22 mouse cellular contexts compared by ENCODE assay signal in the genomic region with DNA sequence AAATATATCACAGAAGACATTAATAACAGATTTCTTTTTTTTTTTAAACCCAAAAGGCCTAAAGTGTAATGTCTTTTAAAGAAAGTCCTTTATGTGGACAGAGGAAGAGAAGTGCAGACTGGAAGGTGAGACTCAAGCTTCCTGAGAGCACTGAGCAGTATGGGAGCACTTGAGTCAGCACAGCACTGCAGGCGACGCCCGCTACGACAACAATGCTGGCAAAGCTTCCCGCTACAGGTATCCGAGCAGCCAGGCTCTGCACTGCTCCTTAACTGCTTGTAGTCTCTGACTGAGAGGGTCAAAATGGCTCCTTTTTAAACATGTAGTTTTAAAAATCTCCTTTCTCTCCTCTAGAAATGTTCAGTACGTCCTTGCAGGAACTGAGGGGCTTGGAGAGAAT. TPM values are rescaled to one million over a fixed set of nuclear protein-coding genes. Genes with fewer than 3 reads are reported as not detected.
DNase-seq lines count a peak whose midpoint lies in the region; ATAC-seq and TF ChIP-seq lines count a peak whose summit lies in the region.
"Had no signal": no experiment of that assay in that cellular context is flagged by ENCODE, and none has a peak within 500 bp of the region (broad histone marks: within the 10 kb centered on the region; RNA-seq: fewer than 3 reads in every experiment).

No protein-coding gene starts in this region.

- ATAC-seq in intestine, embryonic 14.5 days (replicated peaks; ENCODE audit: low FRiP score, low TSS enrichment, low read depth) = no peak
- no peak for ATAC-seq in intestine, embryonic 15.5 days
- ATAC-seq: forebrain, embryonic 13.5 days; forebrain, embryonic 15.5 days; forebrain, postnatal 0 days; Patski had no signal

- TF ChIP-seq CTCF in layer of hippocampus, adult 2 months (conservative IDR thresholded peaks at IDR 0.05) = no peak

- H3K4me2 ChIP-seq in intestine, embryonic 14.5 days (ENCODE audit: low read length) = no peak overlapping the region
- no peak overlapping the region for H3K4me2 ChIP-seq in intestine, embryonic 15.5 days (replicated peaks)
- H3K4me2 ChIP-seq: embryonic facial prominence, embryonic 12.5 days; forebrain, embryonic 13.5 days; forebrain, embryonic 15.5 days had no signal

- no peak overlapping the region for H3K9ac ChIP-seq in intestine, embryonic 14.5 days (ENCODE audit: low read length)
- H3K9ac ChIP-seq in intestine, embryonic 15.5 days = no peak overlapping the region
- H3K9ac ChIP-seq: embryonic facial prominence, embryonic 12.5 days; forebrain, embryonic 13.5 days; forebrain, embryonic 15.5 days; forebrain, postnatal 0 days had no signal

- no peaks in the 10 kb centered on the region for H3K9me3 ChIP-seq in intestine, embryonic 14.5 days (ENCODE audit: control insufficient read depth, low read length)
- no peaks in the 10 kb centered on the region for H3K9me3 ChIP-seq in intestine, embryonic 15.5 days
- H3K9me3 ChIP-seq: embryonic facial prominence, embryonic 10.5 days; embryonic facial prominence, embryonic 12.5 days; forebrain, embryonic 13.5 days; forebrain, embryonic 15.5 days; G1E had no signal

- no peak overlapping the region for H3K4me3 ChIP-seq in intestine, embryonic 14.5 days (ENCODE audit: low read depth, low read length)
- H3K4me3 ChIP-seq in intestine, embryonic 15.5 days (replicated peaks) = no peak overlapping the region
- no peak overlapping the region for H3K4me3 ChIP-seq in layer of hippocampus, adult 2 months
- H3K4me3 ChIP-seq: embryonic facial prominence, embryonic 10.5 days; embryonic facial prominence, embryonic 12.5 days; forebrain, embryonic 13.5 days; forebrain, embryonic 15.5 days had no signal

- peaks cover 49% of the 10 kb centered on the region for H3K36me3 ChIP-seq in intestine, embryonic 14.5 days (ENCODE audit: control insufficient read depth, insufficient read depth, low read length)
- H3K36me3 ChIP-seq in intestine, embryonic 15.5 days = no peaks in the 10 kb centered on the region; the same call in 1 of the 2 replicates

- peak; percentile 28 for DNase-seq in intestine, embryonic 14.5 days (ENCODE audit: low spot score)
- peak; percentile 36 for DNase-seq in lung, postnatal 36 days
- no peak for DNase-seq in lung, postnatal 10 days
- DNase-seq in ZHBTc4 (ENCODE audit: low read depth, low spot score) = peak; percentile 42
- DNase-seq in layer of hippocampus, adult 2 months (ENCODE audit: low spot score in 2 of 2) = no peak
- DNase-seq in gastrocnemius, postnatal 4 days (ENCODE audit: low spot score in 2 of 2) = no peak
- DNase-seq: adrenal gland, adult 2 months; adrenal gland, postnatal 10 days; adrenal gland, postnatal 25 days; cerebellum, adult 11 months; cerebellum, adult 18-20 months; cerebellum, adult 8-10 months; cerebellum, adult 9-11 months; cerebellum, postnatal 14 days; forebrain, postnatal 0 days had no signal

- no peak overlapping the region for H3K27ac ChIP-seq in intestine, embryonic 14.5 days (ENCODE audit: low read depth)
- no peak overlapping the region for H3K27ac ChIP-seq in intestine, embryonic 15.5 days
- H3K27ac ChIP-seq in layer of hippocampus, adult 2 months = no peak overlapping the region
- H3K27ac ChIP-seq: embryonic facial prominence, embryonic 10.5 days; embryonic facial prominence, embryonic 12.5 days; forebrain, embryonic 13.5 days; forebrain, embryonic 15.5 days had no signal

- 81% methylated on average over 7 of the region's 7 CpGs for WGBS in intestine, embryonic 14.5 days
- 80% methylated on average over 7 of the region's 7 CpGs for WGBS in intestine, embryonic 15.5 days

- H3K4me1 ChIP-seq in intestine, embryonic 14.5 days (replicated peaks; ENCODE audit: control insufficient read depth, insufficient read depth, low read length) = no peaks in the 10 kb centered on the region
- H3K4me1 ChIP-seq in intestine, embryonic 15.5 days (replicated peaks) = no peaks in the 10 kb centered on the region
- H3K4me1 ChIP-seq: embryonic facial prominence, embryonic 10.5 days had no signal

- H3K27me3 ChIP-seq in intestine, embryonic 14.5 days (replicated peaks; ENCODE audit: control insufficient read depth, insufficient read depth, low read length) = no peaks in the 10 kb centered on the region
- H3K27me3 ChIP-seq in intestine, embryonic 15.5 days (replicated peaks) = no peaks in the 10 kb centered on the region
- H3K27me3 ChIP-seq: embryonic facial prominence, embryonic 12.5 days; forebrain, embryonic 13.5 days; forebrain, embryonic 15.5 days; Patski had no signal

RNA-seq across cellular contexts. Expression of a gene that starts 14.0 kb away (rescaled TPM):
- 39.8 and 44.7 TPM in 2 replicates for polyA plus RNA-seq in intestine, embryonic 14.5 days (2014; fragmentation: Nextera tagmentation; extraction: Ambion mirVana)
- polyA plus RNA-seq in intestine, embryonic 15.5 days (2015; fragmentation: Nextera tagmentation; extraction: Ambion mirVana) = 35.3 and 36.6 TPM in 2 replicates
- 10 to 100 TPM; 35.4 to 36.3 TPM for total RNA-seq in layer of hippocampus, adult 2 months (2021)
- total RNA-seq in gastrocnemius, postnatal 4 days (2021) = 10 to 100 TPM; 12.6 to 14.2 TPM

RNA-seq across cellular contexts. Expression of a gene that starts 28.4 kb away (rescaled TPM):
- 21.7 and 23.4 TPM in 2 replicates for polyA plus RNA-seq in intestine, embryonic 14.5 days (2014; fragmentation: Nextera tagmentation; extraction: Ambion mirVana)
- 20.6 and 21.7 TPM in 2 replicates for polyA plus RNA-seq in intestine, embryonic 15.5 days (2015; fragmentation: Nextera tagmentation; extraction: Ambion mirVana)
- 10 to 100 TPM; 23.3 to 24.2 TPM for total RNA-seq in layer of hippocampus, adult 2 months (2021)
- 10 to 100 TPM; 20.0 to 21.8 TPM for total RNA-seq in gastrocnemius, postnatal 4 days (2021)

Comparison
In these comparisons a context has a peak if more than half of its experiments do, and no peak if none do; other contexts are left out.
1. DNase-seq: peak in intestine, embryonic 14.5 days (single experiment), lung, postnatal 36 days (single experiment) and ZHBTc4 (single experiment); none in lung, postnatal 10 days (single experiment), layer of hippocampus, adult 2 months (0 of 2) and gastrocnemius, postnatal 4 days (0 of 2).